Mouse (Mus musculus): ENCODE measurements around the gene Pxdc1.

GRCm38 (mm10) chr13:34644401-34644800, 8.9 kb downstream of the Pxdc1 start:
- TF ChIP-seq CTCF (IDR thresholded peaks at IDR 0.05; ENCODE audit: low read depth, low read length) (no peak), POLR2A (IDR thresholded peaks at IDR 0.05; ENCODE audit: borderline replicate concordance, low read depth, low read length) (no peak)

Data from bone marrow macrophage, adult 2 months (primary cell).